Mouse (Mus musculus): Measurements from ENCODE around the gene Crkl.

Gene Crkl

DNA sequence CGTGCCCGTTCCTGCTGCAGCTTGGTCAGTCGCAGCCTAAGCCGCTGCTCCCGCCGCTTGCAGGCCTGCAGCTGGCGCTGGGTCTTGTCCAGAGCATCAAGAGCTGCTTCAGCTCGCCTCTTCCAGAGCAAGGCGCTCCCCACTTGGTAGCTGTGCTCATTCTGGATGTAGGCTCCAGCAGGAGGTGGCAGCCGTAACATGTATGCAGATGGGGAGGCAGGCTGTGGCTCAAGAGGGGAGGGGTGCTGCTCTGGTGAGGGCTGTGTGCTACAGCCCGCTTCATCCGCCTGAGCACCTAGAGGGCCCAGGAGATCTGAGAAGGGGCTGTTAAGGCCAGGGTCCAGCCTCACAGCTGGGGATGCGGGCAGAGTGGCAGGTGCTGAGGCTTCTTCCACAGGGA is 76.5 kb downstream of the Crkl start:
- no peak for DNase-seq (ENCODE audit: inconsistent ontology term)

DNA sequence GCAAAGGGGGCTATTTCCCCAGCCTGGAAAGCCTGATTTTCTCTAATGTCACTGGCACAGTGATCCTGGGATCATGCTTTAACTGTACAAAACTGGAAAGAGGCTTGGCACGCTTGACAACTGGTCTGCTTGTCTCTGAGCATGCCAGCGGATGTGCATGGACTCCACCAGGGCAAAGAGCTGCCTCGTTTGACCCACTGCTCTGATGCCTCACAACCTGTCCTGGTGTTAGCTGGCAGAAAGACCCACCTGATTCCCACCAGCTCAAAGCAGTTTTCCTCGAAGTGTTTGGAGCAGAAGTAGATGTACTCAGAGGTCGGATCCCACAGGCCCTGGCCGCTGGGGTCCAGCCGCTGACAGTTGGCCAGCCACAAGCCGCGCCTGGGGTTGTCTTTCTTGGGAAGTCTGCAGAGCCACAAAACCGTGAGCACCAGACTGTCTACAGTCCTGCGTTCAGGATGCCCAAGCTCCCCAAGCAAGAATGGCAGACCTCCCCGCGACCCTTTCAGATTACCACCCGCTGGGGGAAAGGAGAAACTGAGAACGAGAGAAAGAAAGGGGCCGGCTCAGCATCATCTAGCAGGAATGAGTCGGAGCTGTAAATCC is 78.3 kb downstream of the Crkl start:
- DNase-seq (ENCODE audit: inconsistent ontology term): no peak

DNA sequence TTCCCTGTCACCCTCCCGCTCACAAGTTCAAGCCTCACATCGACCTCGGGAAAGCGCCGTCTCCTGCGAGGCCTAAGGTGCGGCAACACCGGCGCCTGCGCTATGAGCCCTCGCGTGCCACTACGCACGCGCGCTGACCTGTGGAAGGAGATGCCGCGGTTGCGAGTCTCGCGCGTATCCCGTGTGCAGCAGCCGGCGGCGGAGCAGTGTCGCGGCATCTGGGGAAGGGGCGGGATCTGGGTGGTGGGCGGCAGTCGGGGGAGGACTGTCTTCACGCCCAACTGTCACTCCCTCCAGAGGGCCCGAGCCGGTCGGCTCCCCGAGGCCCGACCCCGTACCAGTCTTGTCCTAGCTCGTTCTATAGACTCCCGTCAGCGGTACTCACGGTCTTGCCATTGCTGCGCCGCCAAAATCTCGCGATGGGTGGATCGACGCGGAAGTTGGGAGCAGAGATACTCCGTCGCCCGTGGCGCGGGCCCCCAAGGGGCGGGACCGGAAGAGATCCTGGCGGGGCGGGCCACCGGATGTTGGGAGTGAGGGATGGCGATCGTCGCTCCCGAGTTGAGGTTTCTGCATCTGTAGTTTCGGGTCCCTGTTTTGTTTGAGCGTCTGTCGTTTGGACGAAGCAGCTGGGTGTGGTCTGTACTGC is 79.0 kb downstream of the Crkl start, which contains the start of gene Thap7:
Thap7 (minus strand) TSS at position 497 of the 649 bp plus-strand sequence.
- peak; percentile 98 for DNase-seq (ENCODE audit: inconsistent ontology term)

DNA sequence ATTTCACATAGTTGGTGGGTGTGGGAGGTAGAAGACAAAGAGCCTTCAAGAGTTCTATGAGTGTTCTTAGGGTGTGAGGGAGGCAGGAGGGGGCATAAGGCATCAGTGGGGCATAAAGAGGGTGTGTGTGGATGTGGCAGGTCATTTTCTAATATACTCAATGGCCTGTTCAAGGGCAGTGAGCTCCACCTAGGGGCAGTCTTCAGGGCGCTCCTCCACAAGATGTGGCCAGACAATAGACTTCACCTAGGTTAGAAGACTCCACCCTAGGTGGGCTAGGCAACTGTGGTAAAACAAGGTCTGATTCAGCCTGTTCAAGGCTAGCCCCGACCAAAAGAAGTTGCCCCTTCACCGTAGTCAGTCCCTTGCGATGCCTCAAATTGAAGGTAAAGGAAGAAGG is 80.5 kb downstream of the Crkl start:
- DNase-seq (ENCODE audit: inconsistent ontology term): no peak

DNA sequence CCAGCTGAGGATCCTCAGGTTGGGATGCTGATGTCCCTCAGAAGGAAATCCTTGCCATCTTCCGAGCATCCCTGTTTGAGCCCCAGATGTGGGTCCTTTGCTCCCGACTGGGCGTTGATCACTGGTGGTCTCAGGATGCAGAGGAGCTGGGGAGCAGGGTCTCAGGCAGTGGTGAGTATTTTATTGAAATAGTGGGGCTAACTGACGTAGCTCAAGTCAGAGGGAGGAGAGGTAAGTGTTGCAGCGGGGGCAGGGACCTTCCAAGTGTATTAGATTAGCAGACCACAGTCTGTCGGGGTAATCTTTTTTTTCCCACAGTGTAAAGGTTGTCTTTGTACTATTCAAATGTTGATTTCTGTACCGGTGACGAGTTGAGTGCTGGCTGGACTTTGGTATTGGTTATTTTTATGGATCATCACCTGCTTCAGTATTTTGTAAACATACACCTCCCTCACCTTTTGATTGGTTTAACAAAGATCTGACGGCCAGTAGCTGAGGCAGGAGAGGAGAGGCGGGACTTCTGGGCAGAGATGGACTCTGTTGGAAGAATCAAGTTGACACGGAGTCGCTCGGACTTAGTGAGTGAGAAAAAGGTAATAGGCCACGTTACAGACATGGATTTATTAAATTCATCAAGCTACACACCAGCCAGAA is 81.0 kb downstream of the Crkl start:
- no peak for DNase-seq (ENCODE audit: inconsistent ontology term)

DNA sequence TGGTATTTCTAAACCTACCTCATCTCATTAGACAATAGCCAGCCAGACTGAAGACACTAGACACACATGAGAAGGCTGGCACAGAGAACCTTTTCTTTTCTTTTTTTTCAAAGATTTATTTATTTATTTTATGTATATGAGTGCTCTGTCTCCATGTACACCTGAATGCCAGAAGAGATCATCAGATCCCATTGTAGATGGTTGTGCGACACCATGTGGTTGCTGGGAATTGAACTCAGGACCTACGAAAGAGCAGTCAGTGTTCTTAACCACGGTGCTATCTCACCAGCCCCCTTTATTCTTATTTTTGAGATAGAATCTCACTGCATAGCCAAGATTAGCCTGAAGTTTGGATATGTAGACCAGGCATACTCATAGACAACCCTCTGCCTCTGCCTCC is 84.8 kb downstream of the Crkl start:
- no peak for DNase-seq (ENCODE audit: inconsistent ontology term)

Data from Muller cell, postnatal 12 days (primary cell).